Comparison of ENCODE assay signal across 13 mouse cellular contexts in genomic region chr9:83571315-83571714, GRCm38 (mm10).
"Had no signal": no experiment of that assay in that cellular context is flagged by ENCODE, and none has a peak within 500 bp of the region (broad histone marks: within the 10 kb centered on the region; RNA-seq: fewer than 3 reads in every experiment).

No protein-coding gene starts in this region.

- DNase-seq: kidney, adult 18-20 months; kidney, postnatal 10 days; kidney, postnatal 4 days; lung, postnatal 14 days; right cerebral cortex, postnatal 4 days; thymus, postnatal 36 days had no signal

- H3K4me3 ChIP-seq: layer of hippocampus, adult 2 months; limb, embryonic 15.5 days; liver, embryonic 12.5 days; lung, embryonic 15.5 days; midbrain, embryonic 12.5 days had no signal

- ATAC-seq: liver, embryonic 12.5 days had no signal

- H3K36me3 ChIP-seq: limb, embryonic 15.5 days; liver, embryonic 12.5 days; lung, embryonic 15.5 days; midbrain, embryonic 12.5 days had no signal

- H3K9ac ChIP-seq: limb, embryonic 15.5 days; liver, embryonic 12.5 days; lung, embryonic 15.5 days; midbrain, embryonic 12.5 days had no signal

- H3K27me3 ChIP-seq: limb, embryonic 15.5 days; liver, embryonic 12.5 days; lung, embryonic 15.5 days; megakaryocyte, embryonic 14.5 days; midbrain, embryonic 12.5 days had no signal

- H3K4me2 ChIP-seq: limb, embryonic 15.5 days; liver, embryonic 12.5 days; lung, embryonic 15.5 days; midbrain, embryonic 12.5 days had no signal

- H3K9me3 ChIP-seq: limb, embryonic 15.5 days; liver, embryonic 12.5 days; lung, embryonic 15.5 days; megakaryocyte, embryonic 14.5 days; midbrain, embryonic 12.5 days had no signal

- H3K27ac ChIP-seq: layer of hippocampus, adult 2 months; limb, embryonic 15.5 days; liver, embryonic 12.5 days; macrophage; midbrain, embryonic 12.5 days had no signal
